Mouse (Mus musculus) cerebellum, adult 2 months (tissue): Measurements from ENCODE around the gene Sppl3. TPM values are rescaled to one million over a fixed set of nuclear protein-coding genes. Genes with fewer than 3 reads are reported as not detected.

Source experiments
- DNase-seq, 2 experiments: peaks; one replicate each; pipeline ENCODE4 v3.0.0; 2021
- H3K27ac ChIP-seq: fragments of 200-500 bp; 2 replicates; pipeline ENCODE4 v1.5.1; 2012; ENCODE audit warnings: low read length, control low read depth, inconsistent platforms; ENCODE audit not compliant: insufficient read depth
- H3K27me3 ChIP-seq: fragments of 200-500 bp; 2 replicates; pipeline ENCODE4 v1.6.1; 2012; ENCODE audit warnings: inconsistent platforms, mild to moderate bottlenecking, low read length, moderate library complexity; ENCODE audit not compliant: control insufficient read depth, insufficient read depth
- H3K4me1 ChIP-seq: fragments of 200-500 bp; 2 replicates; pipeline ENCODE4 v1.6.1; 2011; ENCODE audit warnings: low read length; ENCODE audit not compliant: control insufficient read depth, insufficient read depth
- H3K4me3 ChIP-seq: fragments of 200-500 bp; replicated peaks from 2 replicates; pipeline ENCODE3; 2011; ENCODE audit warnings: mild to moderate bottlenecking, low read depth, low read length, control low read depth; ENCODE audit not compliant: insufficient read depth
- CTCF ChIP-seq: fragments of 200-500 bp; IDR thresholded peaks from 2 replicates; pipeline ENCODE4 v1.5.1; 2011; ENCODE audit warnings: low read depth, mild to moderate bottlenecking, control low read depth, low read length, moderate library complexity, borderline replicate concordance; ENCODE audit not compliant: insufficient read depth
- POLR2A ChIP-seq: fragments of 200-500 bp; IDR thresholded peaks from 2 replicates; pipeline ENCODE4 v1.6.1; 2011; ENCODE audit warnings: low read length, control low read depth, borderline replicate concordance; ENCODE audit not compliant: insufficient read depth
- WGBS: fragments of 180-500 bp; shearing (Covaris S2); methylation state at CpG from one replicate; pipeline ENCODE4 v1.1.7; 2018; 5-methylcytosine and 5-hydroxymethylcytosine counted together
- polyA plus RNA-seq: library from polyadenylated mRNA; depleted of rRNA; stranded (reverse); fragments of >200 nt; gene quantifications from 2 replicates; pipeline ENCODE4 v1.2.3, GENCODE M21; 2012

Sppl3 gene
- polyA plus RNA-seq, 1 experiment = 64.2 TPM

DNA sequence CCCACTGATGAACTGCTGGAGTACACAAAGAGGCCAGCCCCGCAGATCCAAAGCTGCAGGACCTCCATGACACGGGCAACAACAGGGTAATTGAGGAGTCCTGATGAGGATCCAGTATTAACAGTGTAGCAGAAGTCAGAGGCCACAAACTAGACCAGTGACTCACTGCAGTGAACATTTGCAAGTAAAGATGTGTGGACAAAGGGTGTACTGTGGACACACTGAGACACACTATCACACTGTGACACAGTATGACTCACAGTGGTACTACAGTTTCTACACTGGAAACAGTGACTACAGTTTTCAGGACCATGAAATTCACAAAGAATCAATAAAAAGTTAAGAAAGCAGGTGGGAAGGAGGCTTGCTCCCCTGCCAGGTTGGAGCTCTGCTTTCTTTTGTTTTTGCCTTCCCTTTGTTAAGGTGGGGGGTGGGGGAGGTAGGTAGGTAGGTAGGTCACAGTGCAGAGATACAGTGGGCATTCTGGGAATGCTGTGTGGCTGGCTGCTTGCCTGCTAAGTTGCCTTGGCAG is 34.3 kb downstream of the Sppl3 start:
- TF ChIP-seq CTCF (no peak), POLR2A (no peak)
- WGBS = 72% methylated on average over 2 of the region's 2 CpGs

DNA sequence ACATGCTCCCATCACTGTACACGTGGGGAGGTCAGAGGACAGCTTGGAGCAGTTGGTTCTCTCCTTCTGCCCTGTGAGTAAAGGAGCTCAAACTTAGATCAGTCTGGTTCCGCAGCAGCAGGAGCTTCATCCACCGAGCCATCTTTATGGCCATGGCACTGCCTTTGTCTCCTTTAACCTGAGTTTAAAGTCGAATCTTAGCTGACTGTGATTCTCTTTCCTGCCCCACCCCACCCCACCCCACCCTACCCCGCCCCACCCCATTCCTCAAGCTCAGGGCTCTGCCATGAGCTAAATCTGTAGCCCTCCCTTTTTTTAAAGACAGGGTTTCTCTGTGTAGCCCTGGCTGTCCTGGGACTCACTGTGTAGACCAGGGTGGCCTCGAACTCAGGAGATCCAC is 38.8 kb downstream of the Sppl3 start:
- H3K4me1 ChIP-seq = peaks cover 14% of the 10 kb centered on the region; the same call in 1 of the 2 replicates
- TF ChIP-seq POLR2A (no peak), CTCF (no peak)
- no peak for DNase-seq
- WGBS = 83% methylated on average over 6 of the region's 6 CpGs
- H3K4me3 ChIP-seq = no peak overlapping the region
- no peaks in the 10 kb centered on the region for H3K27me3 ChIP-seq
- H3K27ac ChIP-seq = no peak overlapping the region

More for the DNA sequence above, 34.3 kb downstream of the Sppl3 start:
- Histone ChIP-seq H3K4me1 (peaks cover 4% of the 10 kb centered on the region; the same call in 1 of the 2 replicates), H3K27ac (no peak overlapping the region), H3K4me3 (no peak overlapping the region), H3K27me3 (no peaks in the 10 kb centered on the region)
- DNase-seq = no peak

DNA sequence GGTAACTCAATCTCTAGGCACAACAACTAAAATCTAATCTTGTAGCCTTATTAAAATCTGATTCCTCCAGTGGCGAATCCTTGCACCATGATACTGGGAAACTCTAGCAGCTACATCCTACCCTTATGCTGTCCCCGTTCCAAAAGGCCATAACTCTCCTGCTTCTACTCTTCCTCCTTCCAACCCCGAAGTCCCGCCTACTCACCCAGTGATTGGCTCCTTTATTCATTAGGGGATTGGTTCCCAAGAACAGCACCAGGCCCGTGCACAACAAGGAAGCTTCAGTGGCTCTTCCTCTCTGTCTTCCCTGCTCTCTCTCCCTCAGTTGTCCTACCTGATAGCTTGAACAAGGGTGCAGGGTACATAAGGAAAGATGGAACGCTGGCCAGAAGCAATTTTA is 39.8 kb downstream of the Sppl3 start:
- no peak for DNase-seq
- no peaks in the 10 kb centered on the region for H3K27me3 ChIP-seq
- TF ChIP-seq CTCF (no peak), POLR2A (no peak)
- H3K4me1 ChIP-seq = peaks cover 17% of the 10 kb centered on the region
- H3K4me3 ChIP-seq = no peak overlapping the region
- WGBS = 91% methylated on average over 6 of the region's 6 CpGs
- no peak overlapping the region for H3K27ac ChIP-seq

DNA sequence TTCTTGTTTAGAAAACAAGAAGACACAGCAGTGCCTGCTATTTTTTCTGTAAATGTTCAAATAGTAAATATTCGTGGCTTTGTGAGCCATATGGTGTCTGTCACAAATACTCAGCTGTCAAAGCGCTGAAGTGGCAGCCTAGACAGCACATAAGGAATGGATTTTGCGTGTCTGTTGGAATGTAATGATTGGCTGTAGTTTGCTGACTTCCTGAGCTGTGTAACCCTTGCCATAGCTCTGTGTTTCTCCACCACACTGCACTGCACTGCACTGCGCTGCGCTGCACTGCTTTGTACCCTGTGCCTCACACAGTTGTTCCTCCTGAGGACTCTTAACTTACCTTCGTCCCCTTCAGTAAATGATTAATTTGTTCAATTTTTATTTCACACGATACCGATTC is 41.6 kb downstream of the Sppl3 start:
- 53% methylated on average over 8 of the region's 8 CpGs for WGBS
- H3K27ac ChIP-seq = no peak overlapping the region

GRCm38 (mm10) chr5:115053791-115054396 is 43.0 kb downstream of the Sppl3 start:
- DNase-seq = no peak
- Histone ChIP-seq H3K27me3 (no peaks in the 10 kb centered on the region), H3K4me1 (peaks cover 17% of the 10 kb centered on the region), H3K4me3 (no peak overlapping the region), H3K27ac (no peak overlapping the region)
- 93% methylated on average over 22 of the region's 22 CpGs for WGBS
- TF ChIP-seq CTCF (no peak), POLR2A (no peak)

More for the DNA sequence above, 41.6 kb downstream of the Sppl3 start:
- Histone ChIP-seq H3K27me3 (no peaks in the 10 kb centered on the region), H3K4me3 (no peak overlapping the region), H3K4me1 (peaks cover 17% of the 10 kb centered on the region)
- DNase-seq = peak in 1 of 2 experiments; percentile 27
- no peak for TF ChIP-seq CTCF

DNA sequence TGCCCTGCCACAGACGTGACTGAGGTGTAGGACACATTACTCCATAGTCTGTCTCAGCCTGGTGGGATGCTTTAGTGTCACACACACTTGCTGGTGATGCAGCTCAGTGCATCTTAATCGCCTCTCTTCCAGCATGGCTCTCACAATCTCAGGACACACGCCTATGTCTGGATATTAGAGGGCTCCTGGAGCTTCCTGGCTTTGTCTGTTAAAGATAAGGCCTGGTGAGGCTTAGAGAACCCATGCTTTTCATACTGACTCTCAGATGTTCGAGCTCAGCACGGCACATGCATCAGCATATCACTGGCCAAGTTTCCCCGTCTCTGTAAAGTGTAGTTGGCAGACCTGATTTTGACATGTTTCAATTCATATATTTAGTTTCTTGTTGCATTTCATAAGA is 44.5 kb downstream of the Sppl3 start:
- Histone ChIP-seq H3K27ac (no peak overlapping the region), H3K4me3 (no peak overlapping the region), H3K4me1 (peaks cover 17% of the 10 kb centered on the region), H3K27me3 (no peaks in the 10 kb centered on the region)
- DNase-seq = no peak
- TF ChIP-seq CTCF (no peak), POLR2A (no peak)
- 33% methylated on average over 6 of the region's 6 CpGs for whole genome bisulfite sequencing

- TF ChIP-seq CTCF = no peak
- TF ChIP-seq POLR2A = no peak
- 96% methylated on average over 4 of the region's 4 CpGs for WGBS
- Histone ChIP-seq H3K4me3 (no peak overlapping the region), H3K27ac (no peak overlapping the region), H3K4me1 (peaks cover 12% of the 10 kb centered on the region), H3K27me3 (no peaks in the 10 kb centered on the region)
- no peak for DNase-seq
Measured at GRCm38 (mm10) chr5:115057153-115057552, 46.2 kb downstream of the Sppl3 start.

GRCm38 (mm10) chr5:115058584-115059297 is 47.8 kb downstream of the Sppl3 start:
- TF ChIP-seq CTCF = no peak
- TF ChIP-seq POLR2A = no peak
- no peak for DNase-seq
- no peak overlapping the region for H3K27ac ChIP-seq
- H3K4me1 ChIP-seq = peaks cover 11% of the 10 kb centered on the region
- H3K27me3 ChIP-seq = no peaks in the 10 kb centered on the region
- 86% methylated on average over 7 of the region's 7 CpGs for WGBS
- H3K4me3 ChIP-seq = no peak overlapping the region
